Mouse (Mus musculus): ENCODE data around the gene Irf2. TPM values are rescaled to one million over a fixed set of nuclear protein-coding genes. Genes with fewer than 3 reads are reported as not detected.

The Irf2 gene
- polyA plus RNA-seq, 1 experiment from 2014 or later = 6.4 TPM

DNA sequence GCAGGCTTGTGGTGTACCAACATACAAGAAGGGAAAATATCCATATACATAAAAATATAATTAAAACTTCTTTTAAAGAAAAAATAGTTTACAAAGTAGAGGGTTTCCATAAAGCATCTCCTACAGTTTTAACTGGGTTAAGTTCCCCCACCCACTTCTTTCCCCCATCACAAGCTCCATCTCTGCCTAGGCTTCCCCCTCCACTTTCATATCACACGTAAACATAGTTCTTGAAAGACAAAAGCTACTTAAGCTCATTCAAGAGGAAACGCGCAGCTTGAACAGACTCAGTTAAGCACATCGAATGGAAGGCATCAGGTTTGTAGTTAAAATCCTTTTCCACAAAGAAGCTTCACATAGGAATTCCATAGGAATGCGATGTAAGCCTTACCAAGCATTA is 32.8 kb upstream of the Irf2 start:
- Histone ChIP-seq H3K9ac (replicated peaks; ENCODE audit: low read length) (no peak overlapping the region), H3K36me3 (ENCODE audit: control insufficient read depth, insufficient read depth, low read length) (no peaks in the 10 kb centered on the region), H3K4me1 (ENCODE audit: control insufficient read depth, insufficient read depth, low read length) (no peaks in the 10 kb centered on the region), H3K4me2 (ENCODE audit: low read length) (no peak overlapping the region), H3K9me3 (ENCODE audit: control insufficient read depth, low read length) (no peaks in the 10 kb centered on the region), H3K27me3 (ENCODE audit: control insufficient read depth, insufficient read depth, low read length) (no peaks in the 10 kb centered on the region), H3K27ac (replicated peaks; ENCODE audit: low read depth, low read length) (no peak overlapping the region), H3K4me3 (replicated peaks; ENCODE audit: low read depth, low read length) (no peak overlapping the region)
- WGBS = 72% methylated on average over 5 of the region's 5 CpGs
- ATAC-seq (ENCODE audit: low FRiP score, low TSS enrichment) (no peak), DNase-seq (no peak)

GRCm38 (mm10) chr8:46709302-46709701 is 30.2 kb upstream of the Irf2 start:
- H3K27me3 ChIP-seq (ENCODE audit: control insufficient read depth, insufficient read depth, low read length) = no peaks in the 10 kb centered on the region
- H3K4me1 ChIP-seq (ENCODE audit: control insufficient read depth, insufficient read depth, low read length) = no peaks in the 10 kb centered on the region
- H3K9ac ChIP-seq (replicated peaks; ENCODE audit: low read length) = no peak overlapping the region
- H3K4me3 ChIP-seq (replicated peaks; ENCODE audit: low read depth, low read length) = no peak overlapping the region
- no peaks in the 10 kb centered on the region for H3K9me3 ChIP-seq (ENCODE audit: control insufficient read depth, low read length)
- H3K36me3 ChIP-seq (ENCODE audit: control insufficient read depth, insufficient read depth, low read length) = no peaks in the 10 kb centered on the region
- no peak for DNase-seq
- no peak overlapping the region for H3K27ac ChIP-seq (replicated peaks; ENCODE audit: low read depth, low read length)
- 92% methylated on average over 4 of the region's 4 CpGs for WGBS
- no peak for ATAC-seq (ENCODE audit: low FRiP score, low TSS enrichment)
- H3K4me2 ChIP-seq (ENCODE audit: low read length) = no peak overlapping the region

GRCm38 (mm10) chr8:46710289-46710688 is 29.2 kb upstream of the Irf2 start:
- H3K4me1 ChIP-seq (ENCODE audit: control insufficient read depth, insufficient read depth, low read length) = no peaks in the 10 kb centered on the region
- no peak overlapping the region for H3K4me3 ChIP-seq (replicated peaks; ENCODE audit: low read depth, low read length)
- 95% methylated on average over 8 of the region's 8 CpGs for WGBS
- DNase-seq = no peak
- H3K4me2 ChIP-seq (ENCODE audit: low read length) = no peak overlapping the region
- H3K9ac ChIP-seq (replicated peaks; ENCODE audit: low read length) = no peak overlapping the region
- H3K36me3 ChIP-seq (ENCODE audit: control insufficient read depth, insufficient read depth, low read length) = no peaks in the 10 kb centered on the region
- H3K27me3 ChIP-seq (ENCODE audit: control insufficient read depth, insufficient read depth, low read length) = no peaks in the 10 kb centered on the region
- no peak for ATAC-seq (ENCODE audit: low FRiP score, low TSS enrichment)
- H3K9me3 ChIP-seq (ENCODE audit: control insufficient read depth, low read length) = no peaks in the 10 kb centered on the region
- H3K27ac ChIP-seq (replicated peaks; ENCODE audit: low read depth, low read length) = no peak overlapping the region

DNA sequence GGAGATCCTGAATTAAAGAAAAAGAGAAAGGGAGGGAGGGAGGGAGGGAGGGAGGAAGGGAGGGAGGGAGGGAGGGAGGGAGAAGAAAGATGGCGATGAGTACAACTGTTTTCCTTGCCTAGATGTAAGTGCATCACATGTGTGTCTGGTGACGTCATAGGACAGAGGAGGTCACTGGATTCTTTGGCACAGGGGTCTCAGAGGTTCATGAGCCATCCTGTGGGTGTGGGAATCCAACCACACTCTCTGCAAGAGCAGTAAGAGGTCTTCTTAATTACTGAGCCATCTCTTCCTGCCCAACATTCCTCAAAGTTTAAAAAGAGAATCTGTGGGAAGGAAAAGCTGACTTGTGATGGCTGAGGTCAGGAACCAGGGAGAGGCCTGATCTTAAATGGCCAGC is 28.0 kb upstream of the Irf2 start:
- no peak overlapping the region for H3K9ac ChIP-seq (replicated peaks; ENCODE audit: low read length)
- H3K4me3 ChIP-seq (replicated peaks; ENCODE audit: low read depth, low read length) = no peak overlapping the region
- no peak overlapping the region for H3K4me2 ChIP-seq (ENCODE audit: low read length)
- H3K27me3 ChIP-seq (ENCODE audit: control insufficient read depth, insufficient read depth, low read length) = no peaks in the 10 kb centered on the region
- no peak overlapping the region for H3K27ac ChIP-seq (replicated peaks; ENCODE audit: low read depth, low read length)
- no peaks in the 10 kb centered on the region for H3K9me3 ChIP-seq (ENCODE audit: control insufficient read depth, low read length)
- ATAC-seq (ENCODE audit: low FRiP score, low TSS enrichment) (no peak), DNase-seq (no peak)
- no peaks in the 10 kb centered on the region for H3K4me1 ChIP-seq (ENCODE audit: control insufficient read depth, insufficient read depth, low read length)
- no peaks in the 10 kb centered on the region for H3K36me3 ChIP-seq (ENCODE audit: control insufficient read depth, insufficient read depth, low read length)
- 79% methylated on average over 2 of the region's 2 CpGs for WGBS

DNA sequence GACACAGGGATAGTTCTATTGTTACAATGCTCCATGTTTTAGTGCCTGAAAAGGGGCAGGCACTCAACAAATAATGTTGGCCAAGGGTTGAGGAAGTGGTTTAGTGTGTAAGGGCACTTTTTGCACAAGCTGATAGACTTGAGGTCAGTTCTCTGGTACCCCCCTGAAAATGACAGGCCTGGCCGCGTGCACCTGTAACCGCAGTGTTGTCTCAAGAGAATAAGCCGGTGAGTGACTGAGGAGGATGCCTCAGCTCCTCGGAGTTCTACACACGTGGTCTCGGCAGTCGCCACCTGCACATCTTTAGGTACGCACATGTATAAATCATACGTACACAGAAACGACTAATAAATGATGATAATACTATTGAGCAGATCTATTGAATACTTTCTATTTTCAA is 26.4 kb upstream of the Irf2 start:
- DNase-seq (no peak), ATAC-seq (ENCODE audit: low FRiP score, low TSS enrichment) (no peak)
- no peaks in the 10 kb centered on the region for H3K27me3 ChIP-seq (ENCODE audit: control insufficient read depth, insufficient read depth, low read length)
- H3K27ac ChIP-seq (replicated peaks; ENCODE audit: low read depth, low read length) = no peak overlapping the region
- no peak overlapping the region for H3K9ac ChIP-seq (replicated peaks; ENCODE audit: low read length)
- no peak overlapping the region for H3K4me2 ChIP-seq (ENCODE audit: low read length)
- H3K4me3 ChIP-seq (replicated peaks; ENCODE audit: low read depth, low read length) = no peak overlapping the region
- 96% methylated on average over 11 of the region's 11 CpGs for WGBS
- no peaks in the 10 kb centered on the region for H3K4me1 ChIP-seq (ENCODE audit: control insufficient read depth, insufficient read depth, low read length)
- H3K36me3 ChIP-seq (ENCODE audit: control insufficient read depth, insufficient read depth, low read length) = no peaks in the 10 kb centered on the region
- no peaks in the 10 kb centered on the region for H3K9me3 ChIP-seq (ENCODE audit: control insufficient read depth, low read length)

DNA sequence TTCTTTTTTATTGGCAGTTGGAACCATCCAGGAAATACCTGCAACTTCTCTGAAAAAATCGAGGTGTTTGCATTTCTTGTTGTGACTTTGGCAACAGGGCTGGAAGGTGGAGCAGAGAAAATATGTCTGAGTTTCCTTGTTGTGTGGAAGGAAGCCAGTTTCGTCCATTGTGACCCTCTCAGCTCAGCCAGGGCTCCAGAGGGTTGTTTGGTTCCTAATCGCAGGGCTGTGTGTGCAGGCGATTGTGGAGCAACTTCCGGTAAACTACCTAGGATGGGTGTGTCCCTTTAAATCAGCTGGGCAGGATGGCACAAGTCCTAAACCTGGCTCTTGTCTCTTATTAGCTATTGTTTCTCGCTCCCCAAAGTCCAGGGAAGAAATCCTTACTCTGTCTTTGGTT is 25.7 kb upstream of the Irf2 start:
- 70% methylated on average over 6 of the region's 6 CpGs for whole genome bisulfite sequencing
- DNase-seq (no peak), ATAC-seq (ENCODE audit: low FRiP score, low TSS enrichment) (no peak)
- Histone ChIP-seq H3K27ac (replicated peaks; ENCODE audit: low read depth, low read length) (no peak overlapping the region), H3K27me3 (ENCODE audit: control insufficient read depth, insufficient read depth, low read length) (no peaks in the 10 kb centered on the region), H3K4me2 (ENCODE audit: low read length) (no peak overlapping the region), H3K9ac (replicated peaks; ENCODE audit: low read length) (no peak overlapping the region), H3K4me3 (replicated peaks; ENCODE audit: low read depth, low read length) (no peak overlapping the region), H3K9me3 (ENCODE audit: control insufficient read depth, low read length) (no peaks in the 10 kb centered on the region), H3K36me3 (ENCODE audit: control insufficient read depth, insufficient read depth, low read length) (no peaks in the 10 kb centered on the region), H3K4me1 (ENCODE audit: control insufficient read depth, insufficient read depth, low read length) (no peaks in the 10 kb centered on the region)

DNA sequence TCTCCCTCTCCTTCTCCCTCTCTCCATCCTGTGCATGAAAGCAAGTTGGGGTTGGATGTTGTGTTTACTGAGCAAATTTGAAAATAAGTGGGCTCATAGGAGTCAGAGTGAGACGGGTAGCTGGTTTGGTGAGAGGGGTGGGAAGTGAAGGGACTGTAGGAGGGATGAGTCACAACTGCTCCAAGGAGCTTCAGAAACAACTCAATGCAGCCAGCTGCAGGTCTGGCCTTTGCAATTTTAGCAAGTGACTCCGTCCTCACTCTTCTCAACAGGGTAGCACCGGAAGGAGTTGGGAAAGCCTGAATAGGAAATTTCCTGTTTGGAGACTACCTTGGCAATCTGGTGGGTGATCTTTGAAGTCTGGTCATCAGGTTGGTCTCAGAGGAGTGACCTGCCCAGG is 25.1 kb upstream of the Irf2 start:
- Histone ChIP-seq H3K4me3 (replicated peaks; ENCODE audit: low read depth, low read length) (no peak overlapping the region), H3K4me1 (ENCODE audit: control insufficient read depth, insufficient read depth, low read length) (no peaks in the 10 kb centered on the region), H3K27ac (replicated peaks; ENCODE audit: low read depth, low read length) (no peak overlapping the region), H3K4me2 (ENCODE audit: low read length) (no peak overlapping the region), H3K9ac (replicated peaks; ENCODE audit: low read length) (no peak overlapping the region), H3K9me3 (ENCODE audit: control insufficient read depth, low read length) (no peaks in the 10 kb centered on the region), H3K36me3 (ENCODE audit: control insufficient read depth, insufficient read depth, low read length) (no peaks in the 10 kb centered on the region), H3K27me3 (ENCODE audit: control insufficient read depth, insufficient read depth, low read length) (no peaks in the 10 kb centered on the region)
- 79% methylated on average over 3 of the region's 3 CpGs for WGBS
- no peak for ATAC-seq (ENCODE audit: low FRiP score, low TSS enrichment)
- DNase-seq = no peak

DNA sequence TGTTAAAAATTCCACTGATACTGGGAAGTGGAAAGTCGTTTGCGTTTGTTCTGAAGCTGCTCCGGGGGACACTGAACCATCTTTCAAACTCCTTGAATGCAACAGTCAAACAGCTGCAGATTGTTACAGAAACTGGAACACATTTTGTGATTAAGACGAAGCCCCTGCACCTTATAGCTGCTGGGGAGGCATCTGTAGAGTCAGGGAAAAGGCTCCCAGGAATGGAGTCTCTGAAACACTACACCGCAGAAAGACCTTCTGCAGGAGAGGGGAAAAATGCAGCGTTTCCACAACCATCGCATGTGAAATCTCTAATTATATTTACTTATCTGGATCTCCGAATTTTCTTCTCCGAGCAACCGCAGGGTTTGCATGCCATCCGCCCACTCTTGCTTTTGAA is 23.1 kb upstream of the Irf2 start:
- H3K9me3 ChIP-seq (ENCODE audit: control insufficient read depth, low read length) = no peaks in the 10 kb centered on the region
- no peaks in the 10 kb centered on the region for H3K27me3 ChIP-seq (ENCODE audit: control insufficient read depth, insufficient read depth, low read length)
- H3K4me1 ChIP-seq (ENCODE audit: control insufficient read depth, insufficient read depth, low read length) = no peaks in the 10 kb centered on the region
- DNase-seq (no peak), ATAC-seq (ENCODE audit: low FRiP score, low TSS enrichment) (no peak)
- H3K4me2 ChIP-seq (ENCODE audit: low read length) = no peak overlapping the region
- H3K27ac ChIP-seq (replicated peaks; ENCODE audit: low read depth, low read length) = no peak overlapping the region
- 55% methylated on average over 11 of the region's 11 CpGs for WGBS
- H3K9ac ChIP-seq (replicated peaks; ENCODE audit: low read length) = no peak overlapping the region
- H3K4me3 ChIP-seq (replicated peaks; ENCODE audit: low read depth, low read length) = no peak overlapping the region
- H3K36me3 ChIP-seq (ENCODE audit: control insufficient read depth, insufficient read depth, low read length) = no peaks in the 10 kb centered on the region

GRCm38 (mm10) chr8:46717170-46717569 is 22.4 kb upstream of the Irf2 start:
- Histone ChIP-seq H3K27me3 (ENCODE audit: control insufficient read depth, insufficient read depth, low read length) (no peaks in the 10 kb centered on the region), H3K9me3 (ENCODE audit: control insufficient read depth, low read length) (no peaks in the 10 kb centered on the region), H3K4me2 (ENCODE audit: low read length) (no peak overlapping the region), H3K4me1 (ENCODE audit: control insufficient read depth, insufficient read depth, low read length) (no peaks in the 10 kb centered on the region), H3K9ac (replicated peaks; ENCODE audit: low read length) (no peak overlapping the region), H3K27ac (replicated peaks; ENCODE audit: low read depth, low read length) (no peak overlapping the region), H3K36me3 (ENCODE audit: control insufficient read depth, insufficient read depth, low read length) (no peaks in the 10 kb centered on the region), H3K4me3 (replicated peaks; ENCODE audit: low read depth, low read length) (no peak overlapping the region)
- no peak for DNase-seq
- 66% methylated on average over 6 of the region's 6 CpGs for WGBS
- no peak for ATAC-seq (ENCODE audit: low FRiP score, low TSS enrichment)

Data from midbrain, embryonic 14.5 days (tissue).